Mouse (Mus musculus): ENCODE results near the gene Sox15. TPM values are rescaled to one million over a fixed set of nuclear protein-coding genes. Genes with fewer than 3 reads are reported as not detected.

The Sox15 gene
- polyA plus RNA-seq, 1 experiment from 2014 or later = not detected

- 71% methylated on average over 13 of the region's 13 CpGs for WGBS
- H3K36me3 ChIP-seq (replicated peaks; ENCODE audit: control insufficient read depth, insufficient read depth, low read depth, low read length) = peaks cover 16% of the 10 kb centered on the region
- ATAC-seq (replicated peaks; ENCODE audit: insufficient number of reproducible peaks, low FRiP score, low TSS enrichment, low read depth) = peak; percentile 5; the same call in 1 of the 2 replicates
Measured at GRCm38 (mm10) chr11:69662967-69663671, 8.0 kb downstream of the Sox15 start.

GRCm38 (mm10) chr11:69663795-69664194, 8.7 kb downstream of the Sox15 start:
- no peak overlapping the region for H3K9ac ChIP-seq (replicated peaks; ENCODE audit: low read length)
- DNase-seq (ENCODE audit: low spot score) (no peak), ATAC-seq (replicated peaks; ENCODE audit: insufficient number of reproducible peaks, low FRiP score, low TSS enrichment, low read depth) (no peak)
- 90% methylated on average over 6 of the region's 6 CpGs for WGBS
- H3K4me2 ChIP-seq (ENCODE audit: low read depth, low read length) = no peak overlapping the region
- H3K4me1 ChIP-seq (ENCODE audit: control insufficient read depth, insufficient read depth, low read length) = no peaks in the 10 kb centered on the region
- no peak overlapping the region for H3K4me3 ChIP-seq (ENCODE audit: low read depth, low read length)
- H3K9me3 ChIP-seq (replicated peaks; ENCODE audit: control insufficient read depth, low read length) = no peaks in the 10 kb centered on the region
- H3K36me3 ChIP-seq (replicated peaks; ENCODE audit: control insufficient read depth, insufficient read depth, low read depth, low read length) = peaks cover 13% of the 10 kb centered on the region
- no peaks in the 10 kb centered on the region for H3K27me3 ChIP-seq (ENCODE audit: control insufficient read depth, insufficient read depth, low read length)
- no peak overlapping the region for H3K27ac ChIP-seq (replicated peaks; ENCODE audit: low read depth, low read length)

More at GRCm38 (mm10) chr11:69662967-69663671, 8.0 kb downstream of the Sox15 start:
- Histone ChIP-seq H3K27ac (replicated peaks; ENCODE audit: low read depth, low read length) (peak overlapping the region; percentile 95), H3K4me2 (ENCODE audit: low read depth, low read length) (peak overlapping the region; percentile 53), H3K9ac (replicated peaks; ENCODE audit: low read length) (peak overlapping the region; percentile 70), H3K4me1 (ENCODE audit: control insufficient read depth, insufficient read depth, low read length) (no peaks in the 10 kb centered on the region), H3K27me3 (ENCODE audit: control insufficient read depth, insufficient read depth, low read length) (no peaks in the 10 kb centered on the region), H3K4me3 (ENCODE audit: low read depth, low read length) (peak overlapping the region; percentile 48), H3K9me3 (replicated peaks; ENCODE audit: control insufficient read depth, low read length) (no peaks in the 10 kb centered on the region)
- no peak for DNase-seq (ENCODE audit: low spot score)

DNA sequence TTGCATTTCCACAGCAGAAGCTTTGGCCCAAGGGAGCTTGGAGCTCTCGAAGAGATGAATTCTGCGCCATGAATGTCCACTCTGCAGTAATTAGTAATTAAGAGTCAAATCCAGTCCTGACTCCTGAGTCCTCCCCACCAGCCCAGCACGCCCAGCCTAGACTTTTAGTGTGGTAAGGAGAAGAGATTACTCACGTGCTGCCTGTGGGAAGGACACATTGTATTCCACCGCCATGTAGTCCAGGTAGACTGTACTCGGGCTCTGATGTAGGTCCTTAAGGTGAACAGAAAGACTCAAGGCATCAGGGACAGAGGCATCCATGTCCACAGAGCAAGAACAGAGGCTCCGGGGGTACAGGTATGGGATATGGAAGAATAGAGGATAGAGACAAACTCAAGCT, 9.7 kb downstream of the Sox15 start:
- WGBS = 91% methylated on average over 7 of the region's 7 CpGs
- H3K27me3 ChIP-seq (ENCODE audit: control insufficient read depth, insufficient read depth, low read length) = no peaks in the 10 kb centered on the region
- H3K9me3 ChIP-seq (replicated peaks; ENCODE audit: control insufficient read depth, low read length) = no peaks in the 10 kb centered on the region
- DNase-seq (ENCODE audit: low spot score) (no peak), ATAC-seq (replicated peaks; ENCODE audit: insufficient number of reproducible peaks, low FRiP score, low TSS enrichment, low read depth) (no peak)
- H3K4me3 ChIP-seq (ENCODE audit: low read depth, low read length) = no peak overlapping the region
- H3K4me1 ChIP-seq (ENCODE audit: control insufficient read depth, insufficient read depth, low read length) = no peaks in the 10 kb centered on the region
- no peak overlapping the region for H3K27ac ChIP-seq (replicated peaks; ENCODE audit: low read depth, low read length)
- peaks cover 18% of the 10 kb centered on the region for H3K36me3 ChIP-seq (replicated peaks; ENCODE audit: control insufficient read depth, insufficient read depth, low read depth, low read length)
- H3K4me2 ChIP-seq (ENCODE audit: low read depth, low read length) = no peak overlapping the region
- no peak overlapping the region for H3K9ac ChIP-seq (replicated peaks; ENCODE audit: low read length)

GRCm38 (mm10) chr11:69665457-69665960, 10.4 kb downstream of the Sox15 start:
- Histone ChIP-seq H3K27ac (replicated peaks; ENCODE audit: low read depth, low read length) (no peak overlapping the region), H3K4me2 (ENCODE audit: low read depth, low read length) (no peak overlapping the region), H3K9ac (replicated peaks; ENCODE audit: low read length) (no peak overlapping the region), H3K36me3 (replicated peaks; ENCODE audit: control insufficient read depth, insufficient read depth, low read depth, low read length) (peaks cover 20% of the 10 kb centered on the region), H3K9me3 (replicated peaks; ENCODE audit: control insufficient read depth, low read length) (no peaks in the 10 kb centered on the region), H3K4me3 (ENCODE audit: low read depth, low read length) (no peak overlapping the region), H3K4me1 (ENCODE audit: control insufficient read depth, insufficient read depth, low read length) (no peaks in the 10 kb centered on the region), H3K27me3 (ENCODE audit: control insufficient read depth, insufficient read depth, low read length) (no peaks in the 10 kb centered on the region)
- ATAC-seq (replicated peaks; ENCODE audit: insufficient number of reproducible peaks, low FRiP score, low TSS enrichment, low read depth) (no peak), DNase-seq (ENCODE audit: low spot score) (no peak)
- 81% methylated on average over 9 of the region's 9 CpGs for WGBS

DNA sequence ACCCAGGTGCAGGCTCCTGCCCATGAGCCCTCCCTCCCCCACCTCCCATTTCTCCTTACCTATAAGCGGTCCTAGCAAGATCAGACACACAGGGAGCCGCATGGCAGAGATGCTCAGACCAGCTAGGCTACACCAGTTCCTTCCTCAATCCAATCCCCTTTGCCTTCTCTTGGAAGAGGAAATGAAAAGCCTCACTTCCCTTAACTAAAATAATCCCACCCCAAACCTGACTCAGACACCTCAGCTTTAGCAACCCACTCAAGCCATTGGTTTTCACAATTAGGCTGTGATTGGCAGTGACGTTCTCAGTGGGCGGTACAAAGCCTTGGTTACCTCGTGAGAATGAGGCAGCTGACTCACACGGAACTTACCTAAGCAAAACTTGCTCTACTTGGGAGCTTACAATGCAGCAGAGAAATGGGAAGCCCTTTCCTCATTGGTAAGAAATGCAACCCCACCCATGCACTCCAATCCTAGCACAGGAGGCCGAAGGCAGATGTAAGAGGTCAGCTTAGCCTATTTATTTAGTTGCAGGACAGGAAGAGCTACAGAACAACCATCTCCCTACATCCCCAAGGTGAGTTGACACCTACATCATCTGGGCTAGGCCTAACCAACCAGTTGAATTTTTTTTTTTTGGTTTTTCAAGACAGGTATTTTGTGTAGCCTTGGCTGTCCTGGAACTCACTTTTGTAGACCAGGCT, 11.0 kb downstream of the Sox15 start, which contains the start of gene Cd68:
Cd68 (minus strand) TSS at position 193 of the 704 bp plus-strand sequence.
- Histone ChIP-seq H3K4me3 (ENCODE audit: low read depth, low read length) (no peak within 1 kb of the TSS), H3K27me3 (ENCODE audit: control insufficient read depth, insufficient read depth, low read length) (no peaks in the 10 kb centered on the region), H3K9me3 (replicated peaks; ENCODE audit: control insufficient read depth, low read length) (no peaks in the 10 kb centered on the region), H3K36me3 (replicated peaks; ENCODE audit: control insufficient read depth, insufficient read depth, low read depth, low read length) (peaks cover 23% of the 10 kb centered on the region), H3K9ac (replicated peaks; ENCODE audit: low read length) (no peak within 1 kb of the TSS), H3K27ac (replicated peaks; ENCODE audit: low read depth, low read length) (no peak within 1 kb of the TSS), H3K4me2 (ENCODE audit: low read depth, low read length) (no peak within 1 kb of the TSS), H3K4me1 (ENCODE audit: control insufficient read depth, insufficient read depth, low read length) (no peaks in the 10 kb centered on the region)
- DNase-seq (ENCODE audit: low spot score) (peak; percentile 51), ATAC-seq (replicated peaks; ENCODE audit: insufficient number of reproducible peaks, low FRiP score, low TSS enrichment, low read depth) (no peak)
- WGBS = 37% methylated on average over 7 of the region's 7 CpGs

- H3K4me1 ChIP-seq (ENCODE audit: control insufficient read depth, insufficient read depth, low read length) = no peaks in the 10 kb centered on the region
- WGBS = 83% methylated on average over 3 of the region's 3 CpGs
- H3K4me2 ChIP-seq (ENCODE audit: low read depth, low read length) = no peak overlapping the region
- H3K36me3 ChIP-seq (replicated peaks; ENCODE audit: control insufficient read depth, insufficient read depth, low read depth, low read length) = peaks cover 23% of the 10 kb centered on the region
- DNase-seq (ENCODE audit: low spot score) (no peak), ATAC-seq (replicated peaks; ENCODE audit: insufficient number of reproducible peaks, low FRiP score, low TSS enrichment, low read depth) (no peak)
- H3K4me3 ChIP-seq (ENCODE audit: low read depth, low read length) = no peak overlapping the region
- H3K9me3 ChIP-seq (replicated peaks; ENCODE audit: control insufficient read depth, low read length) = no peaks in the 10 kb centered on the region
- H3K27me3 ChIP-seq (ENCODE audit: control insufficient read depth, insufficient read depth, low read length) = no peaks in the 10 kb centered on the region
- no peak overlapping the region for H3K9ac ChIP-seq (replicated peaks; ENCODE audit: low read length)
- H3K27ac ChIP-seq (replicated peaks; ENCODE audit: low read depth, low read length) = no peak overlapping the region
Measured at GRCm38 (mm10) chr11:69666665-69667005, 11.5 kb downstream of the Sox15 start.

- Histone ChIP-seq H3K4me2 (ENCODE audit: low read depth, low read length) (peak overlapping the region; percentile 87), H3K4me1 (ENCODE audit: control insufficient read depth, insufficient read depth, low read length) (no peaks in the 10 kb centered on the region), H3K27me3 (ENCODE audit: control insufficient read depth, insufficient read depth, low read length) (no peaks in the 10 kb centered on the region), H3K27ac (replicated peaks; ENCODE audit: low read depth, low read length) (peak overlapping the region; percentile 93), H3K9me3 (replicated peaks; ENCODE audit: control insufficient read depth, low read length) (no peaks in the 10 kb centered on the region), H3K4me3 (ENCODE audit: low read depth, low read length) (peak overlapping the region; percentile 94), H3K36me3 (replicated peaks; ENCODE audit: control insufficient read depth, insufficient read depth, low read depth, low read length) (peaks cover 25% of the 10 kb centered on the region), H3K9ac (replicated peaks; ENCODE audit: low read length) (peak overlapping the region; percentile 99)
- DNase-seq (ENCODE audit: low spot score) (peak; percentile 96), ATAC-seq (replicated peaks; ENCODE audit: insufficient number of reproducible peaks, low FRiP score, low TSS enrichment, low read depth) (peak; percentile 45)
- under 1% methylated on average over 55 of the region's 61 CpGs for WGBS
Measured at GRCm38 (mm10) chr11:69670786-69671725, 15.9 kb downstream of the Sox15 start.

All from embryonic facial prominence, embryonic 11.5 days (tissue).